Mouse (Mus musculus) bone marrow macrophage, adult 2 months (primary cell): ENCODE data around the gene Ncapd2. TPM values are rescaled to one million over a fixed set of nuclear protein-coding genes. Genes with fewer than 3 reads are reported as not detected.

ENCODE experiments used
- H3K27ac ChIP-seq: 2 replicates; pipeline ENCODE4 v1.5.1; 2012; ENCODE audit warnings: low read depth, low read length; ENCODE audit not compliant: insufficient read depth
- H3K4me1 ChIP-seq: 2 replicates; pipeline ENCODE4 v1.6.1; 2012; ENCODE audit warnings: low read length; ENCODE audit not compliant: control insufficient read depth, insufficient read depth
- H3K4me3 ChIP-seq: 2 replicates; pipeline ENCODE4 v1.5.1; 2012; ENCODE audit warnings: mild to moderate bottlenecking, low read length, moderate library complexity; ENCODE audit not compliant: insufficient read depth
- CTCF ChIP-seq: IDR thresholded peaks from 2 replicates; pipeline ENCODE4 v1.5.1; 2012; ENCODE audit warnings: low read depth, mild to moderate bottlenecking, low read length, moderate library complexity
- POLR2A ChIP-seq: IDR thresholded peaks from 2 replicates; pipeline ENCODE4 v1.6.1; 2012; ENCODE audit warnings: mild to moderate bottlenecking, low read depth, low read length, borderline replicate concordance
- polyA plus RNA-seq: library from polyadenylated mRNA; stranded (reverse); fragments of >200 nt; gene quantifications from 2 replicates; pipeline ENCODE4 v1.2.4, GENCODE M21; 2012; ENCODE audit not compliant: missing spikeins, insufficient read depth, insufficient read length

The Ncapd2 gene
- polyA plus RNA-seq, 1 experiment: 83.1 TPM

- Histone ChIP-seq H3K4me1 (peaks cover 9% of the 10 kb centered on the region), H3K4me3 (peak overlapping the region; percentile 94), H3K27ac (peak overlapping the region; percentile 96)
- TF ChIP-seq POLR2A (no peak), CTCF (no peak)
These were observed 664 bp upstream of the Ncapd2 start for GRCm38 (mm10) chr6:125192016-125192714.

DNA sequence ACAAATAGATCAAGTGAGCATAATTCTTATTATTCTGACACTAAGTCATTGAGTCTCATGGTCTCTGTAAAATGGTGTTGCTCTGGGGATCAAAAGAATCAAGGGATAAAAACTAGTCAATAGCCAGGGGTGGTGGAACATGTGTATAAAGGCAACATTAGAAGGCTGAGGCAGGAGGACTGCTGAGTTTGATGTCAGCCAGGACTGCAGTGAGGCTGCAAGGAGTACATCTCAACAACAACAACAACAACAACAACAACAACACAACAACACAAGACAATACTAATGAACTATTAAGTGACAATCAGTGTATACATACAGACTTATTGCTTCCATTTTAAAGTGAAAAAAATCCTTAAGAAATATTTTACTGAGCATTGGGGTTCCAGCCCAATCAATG, 685 bp downstream of the Ncapd2 start:
- peak overlapping the region; percentile 32 for H3K27ac ChIP-seq
- H3K4me1 ChIP-seq: peaks cover 5% of the 10 kb centered on the region
- H3K4me3 ChIP-seq: peak overlapping the region; percentile 71
- TF ChIP-seq POLR2A (no peak), CTCF (no peak)

DNA sequence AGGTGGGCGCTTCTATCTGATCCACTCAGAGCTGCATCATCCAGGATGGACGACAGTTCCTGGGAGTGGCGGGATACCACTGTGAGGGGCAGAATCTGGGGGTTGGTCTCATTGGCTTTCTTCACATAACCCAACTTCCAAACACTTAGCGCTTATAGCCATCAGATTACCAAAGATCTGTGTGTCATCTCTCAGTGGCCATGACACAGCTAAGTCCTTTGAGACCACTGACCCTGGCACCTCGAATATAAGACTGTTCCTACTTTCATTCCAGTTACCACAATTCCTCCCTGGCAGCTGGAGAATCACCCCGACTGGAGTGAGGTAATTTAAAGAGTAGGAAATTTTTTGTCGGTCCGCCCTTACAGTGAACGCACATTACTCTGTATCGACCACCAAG, 5.3 kb downstream of the Ncapd2 start:
- Histone ChIP-seq H3K4me1 (no peaks in the 10 kb centered on the region), H3K4me3 (no peak overlapping the region), H3K27ac (no peak overlapping the region)
- TF ChIP-seq CTCF (no peak), POLR2A (no peak)

- H3K27ac ChIP-seq: no peak overlapping the region
- H3K4me1 ChIP-seq: no peaks in the 10 kb centered on the region
- TF ChIP-seq POLR2A (no peak), CTCF (no peak)
- no peak overlapping the region for H3K4me3 ChIP-seq
These were observed 9.4 kb downstream of the Ncapd2 start for GRCm38 (mm10) chr6:125182133-125182532.

- H3K4me1 ChIP-seq: no peaks in the 10 kb centered on the region
- TF ChIP-seq POLR2A (no peak), CTCF (no peak)
- H3K27ac ChIP-seq: no peak overlapping the region
- H3K4me3 ChIP-seq: no peak overlapping the region
These were observed 11.9 kb downstream of the Ncapd2 start for GRCm38 (mm10) chr6:125179601-125180000.

- H3K4me1 ChIP-seq: no peaks in the 10 kb centered on the region
- H3K4me3 ChIP-seq: no peak overlapping the region
- no peak overlapping the region for H3K27ac ChIP-seq
- TF ChIP-seq CTCF: no peak
- no peak for TF ChIP-seq POLR2A
These were observed 16.0 kb downstream of the Ncapd2 start for GRCm38 (mm10) chr6:125175469-125175868.

DNA sequence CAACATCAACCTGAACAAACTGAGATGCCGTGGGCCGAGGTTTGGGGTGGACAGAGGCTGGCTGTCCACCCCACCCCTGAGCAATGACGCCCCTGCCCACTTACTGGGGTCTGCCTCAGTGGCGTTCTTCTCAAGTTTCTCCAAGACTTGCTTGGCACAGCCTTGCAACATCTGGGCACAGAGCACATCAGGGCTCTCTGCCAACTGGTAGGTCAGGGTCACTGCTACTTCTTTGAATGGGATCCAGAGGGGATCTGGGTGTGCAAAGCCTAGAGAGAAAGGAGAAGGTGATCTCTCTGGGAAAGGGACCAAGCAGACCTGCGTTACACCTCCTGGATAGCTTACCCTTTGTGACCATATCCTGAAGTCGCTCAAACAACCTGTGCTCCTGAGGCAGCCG, 18.2 kb downstream of the Ncapd2 start:
- no peaks in the 10 kb centered on the region for H3K4me1 ChIP-seq
- no peak overlapping the region for H3K4me3 ChIP-seq
- no peak for TF ChIP-seq POLR2A
- H3K27ac ChIP-seq: no peak overlapping the region

DNA sequence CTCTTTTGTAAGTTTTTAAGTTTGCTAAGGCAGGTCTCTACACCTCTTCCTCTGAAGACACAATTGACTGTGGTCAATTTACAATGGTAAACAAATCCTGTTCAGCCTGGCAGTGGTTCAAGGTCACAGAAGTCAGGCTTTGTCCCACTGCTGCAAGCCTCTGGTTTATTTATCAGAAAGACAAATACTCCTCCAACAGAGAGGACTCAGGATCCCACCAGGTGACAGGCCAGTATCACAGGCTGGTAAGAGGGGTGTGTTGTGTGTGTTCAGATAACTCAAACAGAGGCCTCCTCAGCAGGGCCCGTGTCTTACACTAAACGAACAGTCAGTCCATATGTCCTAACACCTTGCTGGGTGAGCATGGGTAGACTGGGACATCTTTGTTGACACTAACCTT, 19.0 kb downstream of the Ncapd2 start:
- Histone ChIP-seq H3K4me3 (no peak overlapping the region), H3K4me1 (peaks cover 5% of the 10 kb centered on the region), H3K27ac (no peak overlapping the region)
- TF ChIP-seq CTCF (no peak), POLR2A (no peak)

DNA sequence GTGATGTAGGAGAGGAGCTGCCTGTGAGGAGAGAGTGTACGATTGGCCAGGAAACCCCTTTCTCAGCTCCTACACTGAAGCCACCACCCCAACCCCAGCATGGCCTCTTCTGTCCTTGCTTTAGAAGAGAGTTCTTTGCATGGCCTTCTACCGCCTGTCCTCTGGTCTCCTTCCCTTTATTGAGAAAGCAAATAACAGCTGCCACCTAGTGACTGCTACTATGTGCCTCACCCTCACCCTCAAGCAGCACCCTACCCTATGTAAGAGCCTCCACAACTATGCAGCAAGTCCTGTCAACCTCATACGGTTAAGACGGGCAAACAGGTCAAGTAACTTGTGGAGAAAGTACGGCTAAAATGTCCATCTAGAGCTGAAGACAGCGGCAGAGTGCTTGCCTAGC, 21.3 kb downstream of the Ncapd2 start:
- H3K4me1 ChIP-seq: peaks cover 9% of the 10 kb centered on the region
- TF ChIP-seq POLR2A (no peak), CTCF (no peak)
- no peak overlapping the region for H3K4me3 ChIP-seq
- no peak overlapping the region for H3K27ac ChIP-seq

GRCm38 (mm10) chr6:125168086-125168485, 23.4 kb downstream of the Ncapd2 start:
- Histone ChIP-seq H3K27ac (0 out of 2 replicates have a peak overlapping the region, but pooled peaks have one; percentile 77), H3K4me1 (peaks cover 12% of the 10 kb centered on the region), H3K4me3 (no peak overlapping the region)
- TF ChIP-seq CTCF (no peak), POLR2A (no peak)

DNA sequence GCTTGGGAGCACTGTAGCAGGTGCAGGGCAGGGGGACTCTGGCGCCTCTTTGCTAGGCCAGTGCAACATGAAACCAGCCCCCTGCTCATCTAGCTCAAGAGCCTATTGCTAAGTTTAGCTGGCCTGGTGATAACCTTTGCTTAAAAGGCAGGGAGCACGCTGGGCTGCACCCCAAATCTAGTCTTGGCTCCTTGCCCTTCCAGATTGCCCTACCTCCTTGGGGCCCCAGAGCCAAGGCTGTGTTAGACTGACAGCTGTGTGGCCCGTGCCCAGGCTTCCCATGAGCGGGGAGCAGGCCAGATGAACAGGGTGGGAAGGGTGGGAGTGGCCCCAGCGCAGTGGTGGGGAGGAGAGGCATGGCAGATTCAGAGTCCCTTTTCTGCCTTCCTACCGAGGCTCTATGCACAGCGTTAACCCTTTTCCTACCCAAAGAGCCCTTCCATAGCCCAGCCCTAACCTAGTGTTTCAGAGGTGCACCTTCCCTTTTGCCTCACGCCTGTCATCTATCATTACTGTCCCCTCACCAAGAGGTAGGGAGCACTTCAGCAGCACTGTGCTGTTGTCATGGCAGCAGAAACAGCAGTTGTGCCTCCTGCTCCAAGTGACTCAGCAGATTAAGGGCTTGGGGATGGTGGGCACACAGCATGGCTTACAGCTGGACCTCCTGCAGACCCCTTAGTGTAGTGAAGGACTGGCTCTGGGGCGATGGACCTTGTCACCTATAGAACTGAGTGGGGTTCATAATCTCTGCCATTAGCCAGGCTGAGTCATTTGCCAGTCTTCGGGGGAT, 24.4 kb downstream of the Ncapd2 start:
- TF ChIP-seq CTCF: no peak
- TF ChIP-seq POLR2A: no peak
- H3K27ac ChIP-seq: peak overlapping the region; percentile 77
- H3K4me1 ChIP-seq: peaks cover 12% of the 10 kb centered on the region
- H3K4me3 ChIP-seq: peak overlapping the region; percentile 64
